Mouse (Mus musculus): ENCODE results near the gene Sh3tc1.

The Sh3tc1 gene

GRCm38 (mm10) chr5:35755131-35755733, 15.4 kb upstream of the Sh3tc1 start:
- no peak for DNase-seq (ENCODE audit: low spot score)

GRCm38 (mm10) chr5:35751016-35751415, 11.2 kb upstream of the Sh3tc1 start:
- DNase-seq (ENCODE audit: low spot score): no peak

GRCm38 (mm10) chr5:35750026-35750425, 10.2 kb upstream of the Sh3tc1 start:
- DNase-seq (ENCODE audit: low spot score): no peak

GRCm38 (mm10) chr5:35749416-35749815, 9.6 kb upstream of the Sh3tc1 start:
- no peak for DNase-seq (ENCODE audit: low spot score)

- DNase-seq (ENCODE audit: low spot score): peak; percentile 27
These were observed 7.1 kb upstream of the Sh3tc1 start for GRCm38 (mm10) chr5:35746910-35747309.

GRCm38 (mm10) chr5:35745406-35745805, 5.6 kb upstream of the Sh3tc1 start:
- no peak for DNase-seq (ENCODE audit: low spot score)

- DNase-seq (ENCODE audit: low spot score): no peak
These were observed 4.4 kb upstream of the Sh3tc1 start for GRCm38 (mm10) chr5:35743990-35744722.

- no peak for DNase-seq (ENCODE audit: low spot score)
These were observed 3.6 kb upstream of the Sh3tc1 start for GRCm38 (mm10) chr5:35743238-35743951.

- no peak for DNase-seq (ENCODE audit: low spot score)
These were observed 1.5 kb upstream of the Sh3tc1 start for GRCm38 (mm10) chr5:35741225-35741820.

GRCm38 (mm10) chr5:35740716-35741115, 929 bp upstream of the Sh3tc1 start:
- DNase-seq (ENCODE audit: low spot score): peak; percentile 62

- peak; percentile 71 for DNase-seq (ENCODE audit: low spot score)
These were observed 782 bp downstream of the Sh3tc1 start for GRCm38 (mm10) chr5:35739005-35739404.

GRCm38 (mm10) chr5:35737231-35737901, 2.4 kb downstream of the Sh3tc1 start:
- peak; percentile 76 for DNase-seq (ENCODE audit: low spot score)

- no peak for DNase-seq (ENCODE audit: low spot score)
These were observed 6.3 kb downstream of the Sh3tc1 start for GRCm38 (mm10) chr5:35733523-35733922.

GRCm38 (mm10) chr5:35731006-35731405, 8.8 kb downstream of the Sh3tc1 start:
- no peak for DNase-seq (ENCODE audit: low spot score)

GRCm38 (mm10) chr5:35730552-35730951, 9.2 kb downstream of the Sh3tc1 start:
- no peak for DNase-seq (ENCODE audit: low spot score)

- peak; percentile 35 for DNase-seq (ENCODE audit: low spot score)
These were observed 9.9 kb downstream of the Sh3tc1 start for GRCm38 (mm10) chr5:35729844-35730243.

GRCm38 (mm10) chr5:35728957-35729460, 10.8 kb downstream of the Sh3tc1 start:
- DNase-seq (ENCODE audit: low spot score): peak; percentile 91

GRCm38 (mm10) chr5:35728344-35728956, 11.3 kb downstream of the Sh3tc1 start:
- no peak for DNase-seq (ENCODE audit: low spot score)

GRCm38 (mm10) chr5:35727447-35727846, 12.3 kb downstream of the Sh3tc1 start:
- DNase-seq (ENCODE audit: low spot score): no peak

GRCm38 (mm10) chr5:35725840-35726239, 13.9 kb downstream of the Sh3tc1 start:
- no peak for DNase-seq (ENCODE audit: low spot score)

GRCm38 (mm10) chr5:35723900-35724299, 15.9 kb downstream of the Sh3tc1 start:
- DNase-seq (ENCODE audit: low spot score): no peak
